In genomic region chr6:49355171-49355570, GRCm38 (mm10) we compare ENCODE assay signal across 16 mouse cellular contexts. TPM values are rescaled to one million over a fixed set of nuclear protein-coding genes. Genes with fewer than 3 reads are reported as not detected.
DNase-seq lines count a peak whose midpoint lies in the region; ATAC-seq and TF ChIP-seq lines count a peak whose summit lies in the region.
"Had no signal": no experiment of that assay in that cellular context is flagged by ENCODE, and none has a peak within 500 bp of the region (broad histone marks: within the 10 kb centered on the region; RNA-seq: fewer than 3 reads in every experiment).

No protein-coding gene starts in this region.

- no peak overlapping the region for H3K27ac ChIP-seq in intestine, postnatal 0 days (ENCODE audit: low read depth, low read length)
- no peak overlapping the region for H3K27ac ChIP-seq in intestine, embryonic 16.5 days (ENCODE audit: low read length)
- no peak overlapping the region for H3K27ac ChIP-seq in ES-Bruce4 (ENCODE audit: insufficient read depth, low read length)
- no peak overlapping the region for H3K27ac ChIP-seq in kidney, embryonic 15.5 days
- H3K27ac ChIP-seq: embryonic facial prominence, embryonic 12.5 days; forebrain, embryonic 12.5 days; hindbrain, embryonic 15.5 days had no signal

- H3K9ac ChIP-seq in intestine, postnatal 0 days (ENCODE audit: low read depth, low read length) = no peak overlapping the region
- no peak overlapping the region for H3K9ac ChIP-seq in intestine, embryonic 16.5 days (ENCODE audit: low read depth, low read length)
- no peak overlapping the region for H3K9ac ChIP-seq in ES-Bruce4 (ENCODE audit: low read depth, poor library complexity, severe bottlenecking)
- no peak overlapping the region for H3K9ac ChIP-seq in kidney, embryonic 15.5 days
- H3K9ac ChIP-seq: embryonic facial prominence, embryonic 12.5 days; forebrain, embryonic 12.5 days; hindbrain, embryonic 15.5 days had no signal

- 65% methylated on average over 4 of the region's 4 CpGs for WGBS in intestine, postnatal 0 days
- WGBS in intestine, embryonic 16.5 days = 67% methylated on average over 4 of the region's 4 CpGs
- WGBS in kidney, embryonic 15.5 days = 77% methylated on average over 4 of the region's 4 CpGs

- TF ChIP-seq CTCF in intestine, postnatal 0 days (IDR thresholded peaks at IDR 0.05; ENCODE audit: low read depth) = peak; percentile 43
- peak; percentile 41 for TF ChIP-seq CTCF in ES-Bruce4 (IDR thresholded peaks at IDR 0.05; ENCODE audit: low read depth, low read length)

- no peak overlapping the region for H3K4me3 ChIP-seq in intestine, postnatal 0 days (ENCODE audit: low read depth, low read length)
- H3K4me3 ChIP-seq in intestine, embryonic 16.5 days (ENCODE audit: low read length) = no peak overlapping the region
- H3K4me3 ChIP-seq in ES-Bruce4 (ENCODE audit: low read depth, low read length) = no peak overlapping the region
- no peak overlapping the region for H3K4me3 ChIP-seq in kidney, embryonic 15.5 days (replicated peaks)
- H3K4me3 ChIP-seq: embryonic facial prominence, embryonic 12.5 days; forebrain, embryonic 12.5 days; hindbrain, embryonic 15.5 days had no signal

- ATAC-seq in intestine, postnatal 0 days = no peak
- no peak for ATAC-seq in intestine, embryonic 16.5 days
- peak; percentile 44 for ATAC-seq in granulocyte monocyte progenitor cell, adult 5-6 weeks (replicated peaks; ENCODE audit: poor library complexity, severe bottlenecking)
- ATAC-seq in kidney, embryonic 15.5 days (replicated peaks; ENCODE audit: low FRiP score) = no peak
- ATAC-seq: midbrain, embryonic 16.5 days had no signal

- no peak for TF ChIP-seq POLR2A in ES-Bruce4 (IDR thresholded peaks at IDR 0.05; ENCODE audit: insufficient read depth, low read length)

- H3K27me3 ChIP-seq in intestine, postnatal 0 days (replicated peaks; ENCODE audit: control insufficient read depth, insufficient read depth, low read length) = no peaks in the 10 kb centered on the region
- no peaks in the 10 kb centered on the region for H3K27me3 ChIP-seq in intestine, embryonic 16.5 days (replicated peaks; ENCODE audit: control insufficient read depth, insufficient read depth, low read length)
- H3K27me3 ChIP-seq in ES-Bruce4 (ENCODE audit: control insufficient read depth, insufficient read depth, low read length, poor library complexity, severe bottlenecking) = no peaks in the 10 kb centered on the region
- no peaks in the 10 kb centered on the region for H3K27me3 ChIP-seq in kidney, embryonic 15.5 days
- H3K27me3 ChIP-seq: embryonic facial prominence, embryonic 12.5 days; forebrain, embryonic 12.5 days; hindbrain, embryonic 15.5 days had no signal

- no peaks in the 10 kb centered on the region for H3K36me3 ChIP-seq in intestine, postnatal 0 days (ENCODE audit: control insufficient read depth, insufficient read depth)
- H3K36me3 ChIP-seq in intestine, embryonic 16.5 days (ENCODE audit: control insufficient read depth, insufficient read depth, low read length) = no peaks in the 10 kb centered on the region
- H3K36me3 ChIP-seq in ES-Bruce4 (ENCODE audit: control insufficient read depth, insufficient read depth, low read length, poor library complexity, severe bottlenecking) = no peaks in the 10 kb centered on the region
- H3K36me3 ChIP-seq in kidney, embryonic 15.5 days = no peaks in the 10 kb centered on the region
- H3K36me3 ChIP-seq: embryonic facial prominence, embryonic 12.5 days; forebrain, embryonic 12.5 days; hindbrain, embryonic 15.5 days had no signal

- no peaks in the 10 kb centered on the region for H3K9me3 ChIP-seq in intestine, postnatal 0 days (ENCODE audit: control insufficient read depth)
- no peaks in the 10 kb centered on the region for H3K9me3 ChIP-seq in intestine, embryonic 16.5 days (ENCODE audit: control insufficient read depth, low read length)
- no peaks in the 10 kb centered on the region for H3K9me3 ChIP-seq in ES-Bruce4 (replicated peaks; ENCODE audit: control insufficient read depth, insufficient read depth, low read length, poor library complexity, severe bottlenecking)
- H3K9me3 ChIP-seq in kidney, embryonic 15.5 days (replicated peaks) = 0 out of 2 replicates have a peak, but pooled peaks cover under 1% of the 10 kb centered on the region
- H3K9me3 ChIP-seq: embryonic facial prominence, embryonic 12.5 days; forebrain, embryonic 12.5 days; hindbrain, embryonic 15.5 days had no signal

- H3K4me1 ChIP-seq in intestine, postnatal 0 days (replicated peaks; ENCODE audit: control insufficient read depth, insufficient read depth, low read length) = no peaks in the 10 kb centered on the region
- no peaks in the 10 kb centered on the region for H3K4me1 ChIP-seq in intestine, embryonic 16.5 days (ENCODE audit: control insufficient read depth, insufficient read depth, low read length)
- H3K4me1 ChIP-seq in ES-Bruce4 (ENCODE audit: control insufficient read depth, insufficient read depth, low read length) = no peaks in the 10 kb centered on the region
- no peaks in the 10 kb centered on the region for H3K4me1 ChIP-seq in kidney, embryonic 15.5 days
- H3K4me1 ChIP-seq: embryonic facial prominence, embryonic 12.5 days; forebrain, embryonic 12.5 days; hindbrain, embryonic 15.5 days had no signal

- no peak for TF ChIP-seq EP300 in ES-Bruce4 (IDR thresholded peaks at IDR 0.05; ENCODE audit: insufficient read depth, low read depth, low read length)

- no peak overlapping the region for H3K4me2 ChIP-seq in intestine, postnatal 0 days (replicated peaks; ENCODE audit: low read depth)
- no peak overlapping the region for H3K4me2 ChIP-seq in intestine, embryonic 16.5 days (ENCODE audit: low read depth, low read length)
- no peak overlapping the region for H3K4me2 ChIP-seq in kidney, embryonic 15.5 days
- H3K4me2 ChIP-seq: embryonic facial prominence, embryonic 12.5 days; forebrain, embryonic 12.5 days; hindbrain, embryonic 15.5 days had no signal

- peak; percentile 67 for DNase-seq in 416B (ENCODE audit: low read depth)
- no peak for DNase-seq in spleen, postnatal 10 days (ENCODE audit: low spot score in 2 of 2)
- no peak for DNase-seq in urinary bladder, postnatal 14 days (ENCODE audit: low spot score)
- DNase-seq: adrenal gland, adult 8-10 months; cerebellum, postnatal 14 days had no signal

RNA-seq across cellular contexts. Expression of gene Fam221a, which starts 12.4 kb away (rescaled TPM):
- polyA plus RNA-seq in intestine, postnatal 0 days (2015; fragmentation: Nextera tagmentation; extraction: Ambion mirVana) = 3.2 and 4.0 TPM in 2 replicates
- 4.8 and 6.6 TPM in 2 replicates for polyA plus RNA-seq in intestine, embryonic 16.5 days (2015; fragmentation: Nextera tagmentation; extraction: Ambion mirVana)
- 12.7 and 13.8 TPM in 2 replicates for polyA plus RNA-seq in ES-Bruce4 (2011; ENCODE audit: insufficient read depth, insufficient read length, low read depth, missing spikeins)
- 9.7 and 20.1 TPM in 2 replicates for total RNA-seq in granulocyte monocyte progenitor cell, adult 5-6 weeks (2014; fragmentation: Nextera tagmentation)
- total RNA-seq in granulocyte monocyte progenitor cell, adult 5-6 weeks (2017) = 2.7 and 4.2 TPM in 2 replicates
- 5.3 and 6.2 TPM in 2 replicates for polyA plus RNA-seq in kidney, embryonic 15.5 days (2015; fragmentation: Nextera tagmentation; extraction: Ambion mirVana)

RNA-seq across cellular contexts. Expression of gene Ccdc126, which starts 36.1 kb away (rescaled TPM):
- polyA plus RNA-seq in intestine, postnatal 0 days (2015; fragmentation: Nextera tagmentation; extraction: Ambion mirVana) = 7.7 and 9.2 TPM in 2 replicates
- 10.4 and 10.9 TPM in 2 replicates for polyA plus RNA-seq in intestine, embryonic 16.5 days (2015; fragmentation: Nextera tagmentation; extraction: Ambion mirVana)
- polyA plus RNA-seq in ES-Bruce4 (2011; ENCODE audit: insufficient read depth, insufficient read length, low read depth, missing spikeins) = 4.0 and 4.2 TPM in 2 replicates
- 2.7 and 6.0 TPM in 2 replicates for total RNA-seq in granulocyte monocyte progenitor cell, adult 5-6 weeks (2014; fragmentation: Nextera tagmentation)
- total RNA-seq in granulocyte monocyte progenitor cell, adult 5-6 weeks (2017) = 5.0 and 7.5 TPM in 2 replicates
- 11.4 and 12.8 TPM in 2 replicates for polyA plus RNA-seq in kidney, embryonic 15.5 days (2015; fragmentation: Nextera tagmentation; extraction: Ambion mirVana)

RNA-seq across cellular contexts. Expression of gene Stk31, which starts 40.2 kb away (rescaled TPM):
- polyA plus RNA-seq in intestine, postnatal 0 days (2015; fragmentation: Nextera tagmentation; extraction: Ambion mirVana) = not detected in 2 replicates
- not detected in 2 replicates for polyA plus RNA-seq in intestine, embryonic 16.5 days (2015; fragmentation: Nextera tagmentation; extraction: Ambion mirVana)
- 3.4 and 4.2 TPM in 2 replicates for polyA plus RNA-seq in ES-Bruce4 (2011; ENCODE audit: insufficient read depth, insufficient read length, low read depth, missing spikeins)
- total RNA-seq in granulocyte monocyte progenitor cell, adult 5-6 weeks (2014; fragmentation: Nextera tagmentation) = not detected in 2 replicates
- total RNA-seq in granulocyte monocyte progenitor cell, adult 5-6 weeks (2017) = not detected in 2 replicates
- polyA plus RNA-seq in kidney, embryonic 15.5 days (2015; fragmentation: Nextera tagmentation; extraction: Ambion mirVana) = 0.09 TPM in 1 of 2 replicates, not detected in the other
- polyA plus RNA-seq: heart, embryonic 14.5 days; hindbrain, embryonic 15.5 days; kidney, embryonic 14.5 days had no signal
